Mouse (Mus musculus): ENCODE measurements around the gene Rab5c. TPM values are rescaled to one million over a fixed set of nuclear protein-coding genes. Genes with fewer than 3 reads are reported as not detected.

Gene Rab5c
- polyA plus RNA-seq, 1 experiment: 205 TPM

Other genes starting within 250 kb of the Rab5c start
- 108 and 113 TPM in 2 replicates for gene Acly, start 210.2 kb downstream of the Rab5c start, polyA plus RNA-seq (2012; rRNA removed)
- gene Ttc25, start 192.6 kb downstream of the Rab5c start, polyA plus RNA-seq (2012; rRNA removed): 1.5 and 2.0 TPM in 2 replicates
- gene Cnp, start 163.3 kb downstream of the Rab5c start, polyA plus RNA-seq (2012; rRNA removed): 227 and 230 TPM in 2 replicates
- 23.5 and 27.3 TPM in 2 replicates for gene Nkiras2, start 119.0 kb downstream of the Rab5c start, polyA plus RNA-seq (2012; rRNA removed)
- 224 and 228 TPM in 2 replicates for gene Dnajc7, start 118.0 kb downstream of the Rab5c start, polyA plus RNA-seq (2012; rRNA removed)
- 2.5 TPM in 2 replicates for gene Zfp385c, start 45.8 kb downstream of the Rab5c start, polyA plus RNA-seq (2012; rRNA removed)
- gene Dhx58, start 33.9 kb downstream of the Rab5c start, polyA plus RNA-seq (2012; rRNA removed): 2.7 and 2.8 TPM in 2 replicates
- 60.7 and 61.7 TPM in 2 replicates for gene Kat2a, start 25.8 kb downstream of the Rab5c start, polyA plus RNA-seq (2012; rRNA removed)
- not detected in 2 replicates for gene Hspb9, start 24.4 kb downstream of the Rab5c start, polyA plus RNA-seq (2012; rRNA removed)
- 15.8 and 19.2 TPM in 2 replicates for gene Kcnh4, start 21.7 kb upstream of the Rab5c start, polyA plus RNA-seq (2012; rRNA removed)
- gene Hcrt, start 24.7 kb upstream of the Rab5c start, polyA plus RNA-seq (2012; rRNA removed): 0.50 and 0.62 TPM in 2 replicates
- 7.7 and 9.3 TPM in 2 replicates for gene Ghdc, start 32.7 kb upstream of the Rab5c start, polyA plus RNA-seq (2012; rRNA removed)
- gene Stat5b, start 112.5 kb upstream of the Rab5c start, polyA plus RNA-seq (2012; rRNA removed): 28.7 and 29.6 TPM in 2 replicates
- gene Stat5a, start 121.1 kb upstream of the Rab5c start, polyA plus RNA-seq (2012; rRNA removed): 3.4 and 3.7 TPM in 2 replicates
- gene Stat3, start 201.3 kb upstream of the Rab5c start, polyA plus RNA-seq (2012; rRNA removed): 49.1 TPM in 2 replicates
- gene Cavin1, start 232.7 kb upstream of the Rab5c start, polyA plus RNA-seq (2012; rRNA removed): 20.9 and 21.0 TPM in 2 replicates

Data from frontal cortex, adult 2 months (tissue).